Mouse (Mus musculus): Measurements from ENCODE around the gene Phactr1.

DNA sequence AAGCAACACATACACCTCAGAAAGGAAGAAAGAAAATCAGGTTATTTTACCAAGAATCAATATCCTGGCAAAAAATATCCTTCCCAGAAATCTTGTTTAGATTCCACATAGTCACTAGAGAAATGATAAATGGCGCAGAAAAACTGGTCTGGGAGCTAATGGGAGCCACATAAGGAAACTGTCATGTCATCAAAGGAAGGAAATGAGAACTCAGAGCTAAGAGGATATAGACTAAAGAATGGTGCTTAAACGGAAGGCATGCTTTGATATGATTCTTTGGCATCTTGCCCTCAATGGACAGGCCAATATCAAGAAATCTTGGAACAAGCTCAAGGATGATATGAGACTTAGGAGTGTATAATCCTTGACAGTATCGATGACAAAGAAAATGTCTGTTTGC, 263.7 kb downstream of the Phactr1 start:
- TF ChIP-seq TAL1 (IDR thresholded peaks at IDR 0.05; ENCODE audit: low read length), result no peak
- no peak for TF ChIP-seq GATA1 (IDR thresholded peaks at IDR 0.05; ENCODE audit: low read length)

Measured in erythroblast, embryonic 14.5 days (primary cell).